In genomic region chr13:75090411-75090779, GRCm38 (mm10) we compare ENCODE assay signal across 8 mouse cellular contexts. TPM values are rescaled to one million over a fixed set of nuclear protein-coding genes. Genes with fewer than 3 reads are reported as not detected.
DNase-seq lines count a peak whose midpoint lies in the region; ATAC-seq and TF ChIP-seq lines count a peak whose summit lies in the region.

No protein-coding gene starts in this region.

- TF ChIP-seq POLR2A in kidney, adult 2 months (IDR thresholded peaks at IDR 0.05; ENCODE audit: low read depth, low read length), result no peak
- TF ChIP-seq POLR2A in myocyte (IDR thresholded peaks at IDR 0.05; ENCODE audit: insufficient read length, low read depth), result no peak

- 0 out of 2 replicates have a peak overlapping the region, but pooled peaks have one; percentile 8 for H3K9ac ChIP-seq in intestine, embryonic 16.5 days (ENCODE audit: low read depth, low read length)

- no peaks in the 10 kb centered on the region for H3K79me2 ChIP-seq in myocyte (ENCODE audit: control insufficient read depth, insufficient read depth)

- TF ChIP-seq CTCF in kidney, adult 2 months (conservative IDR thresholded peaks at IDR 0.05; ENCODE audit: insufficient read depth, insufficient read length, low read depth, low read length), result no peak

- ATAC-seq in intestine, embryonic 16.5 days, result no peak

- H3K4me2 ChIP-seq in intestine, embryonic 16.5 days (ENCODE audit: low read depth, low read length), result peak overlapping the region; percentile 62
- peak overlapping the region; percentile 60 for H3K4me2 ChIP-seq in myocyte (ENCODE audit: low read depth)

- WGBS in kidney, adult 2 months, result 2% methylated on average over 12 of the region's 12 CpGs
- WGBS in embryonic facial prominence, embryonic 10.5 days, result 2% methylated on average over 12 of the region's 12 CpGs
- under 1% methylated on average over 12 of the region's 12 CpGs for WGBS in intestine, embryonic 16.5 days

- H3K4me1 ChIP-seq in kidney, adult 2 months (ENCODE audit: control insufficient read depth, insufficient read depth, low read length), result no peaks in the 10 kb centered on the region
- H3K4me1 ChIP-seq in embryonic facial prominence, embryonic 10.5 days, result peaks cover 12% of the 10 kb centered on the region; the same call in 1 of the 2 replicates
- peaks cover 4% of the 10 kb centered on the region; the same call in 1 of the 2 replicates for H3K4me1 ChIP-seq in intestine, embryonic 16.5 days (ENCODE audit: control insufficient read depth, insufficient read depth, low read length)

- H3ac ChIP-seq in myocyte (ENCODE audit: control insufficient read depth, insufficient read length), result no peak overlapping the region

- no peaks in the 10 kb centered on the region; the same call in 1 of the 2 replicates for H3K27me3 ChIP-seq in kidney, adult 2 months (replicated peaks; ENCODE audit: control insufficient read depth, insufficient read depth, low read length)
- peaks cover 14% of the 10 kb centered on the region for H3K27me3 ChIP-seq in embryonic facial prominence, embryonic 10.5 days (replicated peaks; ENCODE audit: low read depth, poor library complexity, severe bottlenecking)
- H3K27me3 ChIP-seq in intestine, embryonic 16.5 days (replicated peaks; ENCODE audit: control insufficient read depth, insufficient read depth, low read length), result peaks cover 3% of the 10 kb centered on the region
- no peaks in the 10 kb centered on the region for H3K27me3 ChIP-seq in myocyte (ENCODE audit: control insufficient read depth, insufficient read depth, insufficient read length)

- H3K4me3 ChIP-seq in kidney, adult 2 months (ENCODE audit: insufficient read depth, low read depth, low read length), result no peak overlapping the region
- peak overlapping the region; percentile 59 for H3K4me3 ChIP-seq in embryonic facial prominence, embryonic 10.5 days
- peak overlapping the region; percentile 34 for H3K4me3 ChIP-seq in intestine, embryonic 16.5 days (ENCODE audit: low read length)
- H3K4me3 ChIP-seq in myocyte, result no peak overlapping the region

- DNase-seq in kidney, postnatal 10 days, result peak; percentile 5
- no peak for DNase-seq in kidney, adult 2 months
- peak; percentile 4 for DNase-seq in adrenal gland, postnatal 25 days
- DNase-seq in embryonic facial prominence, embryonic 10.5 days (ENCODE audit: low spot score), result peak; percentile 24
- DNase-seq in urinary bladder, adult 2 months (ENCODE audit: low spot score), result no peak
- no peak for DNase-seq in thymus, postnatal 0 days (ENCODE audit: low spot score)

- H3K36me3 ChIP-seq in kidney, adult 2 months (ENCODE audit: control insufficient read depth, insufficient read depth, low read length), result no peaks in the 10 kb centered on the region
- no peaks in the 10 kb centered on the region for H3K36me3 ChIP-seq in embryonic facial prominence, embryonic 10.5 days (replicated peaks)
- H3K36me3 ChIP-seq in intestine, embryonic 16.5 days (ENCODE audit: control insufficient read depth, insufficient read depth, low read length), result no peaks in the 10 kb centered on the region
- no peaks in the 10 kb centered on the region for H3K36me3 ChIP-seq in myocyte (ENCODE audit: control insufficient read depth, insufficient read depth)

- no peaks in the 10 kb centered on the region for H3K9me3 ChIP-seq in embryonic facial prominence, embryonic 10.5 days
- no peaks in the 10 kb centered on the region for H3K9me3 ChIP-seq in intestine, embryonic 16.5 days (ENCODE audit: control insufficient read depth, low read length)

- H3K27ac ChIP-seq in kidney, adult 2 months (ENCODE audit: insufficient read depth, low read depth, low read length), result no peak overlapping the region
- no peak overlapping the region for H3K27ac ChIP-seq in embryonic facial prominence, embryonic 10.5 days (replicated peaks)
- H3K27ac ChIP-seq in intestine, embryonic 16.5 days (ENCODE audit: low read length), result no peak overlapping the region

TF ChIP-seq in myocyte, 11 proteins besides CTCF, POLR2A, EP300 and RAD21:
- TF ChIP-seq CEBPB (IDR thresholded peaks at IDR 0.05; ENCODE audit: insufficient read depth, poor library complexity, severe bottlenecking) (no peak), MYOG (IDR thresholded peaks at IDR 0.05; ENCODE audit: control insufficient read depth in 1 of 3, insufficient read depth in 1 of 3, insufficient read length in 2 of 3, low read depth in 2 of 3) (no peak), SRF (IDR thresholded peaks at IDR 0.05; ENCODE audit: control insufficient read depth, insufficient read length, low read depth) (no peak), MAX (IDR thresholded peaks at IDR 0.05; ENCODE audit: low read depth) (no peak), TCF12 (IDR thresholded peaks at IDR 0.05; ENCODE audit: insufficient read depth, poor library complexity, severe bottlenecking) (no peak), POLR2AphosphoS2 (IDR thresholded peaks at IDR 0.05; ENCODE audit: insufficient read length, low read depth) (no peak), USF1 (IDR thresholded peaks at IDR 0.05; ENCODE audit: low read depth) (no peak), E2F4 (IDR thresholded peaks at IDR 0.05; ENCODE audit: insufficient read depth) (no peak), TCF3 (IDR thresholded peaks at IDR 0.05; ENCODE audit: insufficient read length, low read depth) (no peak)
TF ChIP-seq in myocyte: peak in this region for 0.

RNA-seq across cellular contexts. Expression of gene Pcsk1, which starts 0.8 kb away (rescaled TPM):
- 0.03 and 0.04 TPM in 2 replicates for polyA plus RNA-seq in kidney, adult 2 months (2012; rRNA removed)
- total RNA-seq in adrenal gland, postnatal 25 days (2021), result 15.5 and 17.3 TPM in 2 replicates
- 0.31 and 0.39 TPM in 2 replicates for polyA plus RNA-seq in embryonic facial prominence, embryonic 10.5 days (2016; fragmentation: Nextera tagmentation; extraction: Ambion mirVana)
- 3.2 and 4.7 TPM in 2 replicates for polyA plus RNA-seq in intestine, embryonic 16.5 days (2015; fragmentation: Nextera tagmentation; extraction: Ambion mirVana)
- not detected for polyA plus RNA-seq in myocyte (2012; fragmentation: generic; extraction: Trizol)
- 0.06 and 0.08 TPM in 2 replicates for polyA plus RNA-seq in urinary bladder, adult 2 months (2012; rRNA removed)
- 0.48 and 0.86 TPM in 2 replicates for polyA plus RNA-seq in thymus, postnatal 0 days (2015; fragmentation: Nextera tagmentation; extraction: Ambion mirVana)

Comparison
In these comparisons a context has a peak if more than half of its experiments do, and no peak if none do; other contexts are left out.
1. DNase-seq: peak in kidney, postnatal 10 days (single experiment), adrenal gland, postnatal 25 days (single experiment) and embryonic facial prominence, embryonic 10.5 days (single experiment); none in kidney, adult 2 months (single experiment), urinary bladder, adult 2 months (single experiment) and thymus, postnatal 0 days (single experiment).
2. H3K4me3 ChIP-seq: peak in embryonic facial prominence, embryonic 10.5 days (single experiment) and intestine, embryonic 16.5 days (single experiment); none in kidney, adult 2 months (single experiment) and myocyte (single experiment).